Mouse (Mus musculus): ENCODE measurements around the gene Ifnab.
A peak's percentile ranks its signal among the peaks of the same experiment; 100 is the strongest.

The Ifnab gene

DNA sequence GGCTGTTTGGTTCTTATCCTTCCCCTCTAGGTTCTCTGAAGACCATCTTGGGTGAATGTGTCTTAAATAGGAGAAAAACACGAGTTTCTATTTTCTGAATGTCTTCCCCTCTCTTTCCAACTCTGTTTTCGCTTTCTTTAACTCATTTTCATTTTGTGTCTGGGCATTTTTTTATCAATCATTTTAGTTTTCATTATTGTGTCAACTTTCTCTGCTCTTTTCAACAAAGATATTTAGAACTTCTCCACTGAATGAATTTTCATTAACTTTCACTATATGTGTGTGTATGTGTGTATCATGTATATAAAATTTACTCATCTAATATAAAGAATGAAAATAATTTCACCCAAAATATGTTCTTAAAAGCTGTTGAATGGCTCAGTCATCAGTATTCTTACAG lies at the start of gene Ifnab:
Gene Ifnab, minus strand, starts transcription at position 101 of the 400 bp plus-strand sequence.
- DNase-seq (ENCODE audit: low spot score): no peak

- DNase-seq (ENCODE audit: low spot score): no peak
Measured at GRCm38 (mm10) chr4:88739036-88739435, 47.9 kb upstream of the Ifnab start.

- peak; percentile 59 for DNase-seq (ENCODE audit: low spot score)
Measured at GRCm38 (mm10) chr4:88738480-88738879, 47.3 kb upstream of the Ifnab start.

DNA sequence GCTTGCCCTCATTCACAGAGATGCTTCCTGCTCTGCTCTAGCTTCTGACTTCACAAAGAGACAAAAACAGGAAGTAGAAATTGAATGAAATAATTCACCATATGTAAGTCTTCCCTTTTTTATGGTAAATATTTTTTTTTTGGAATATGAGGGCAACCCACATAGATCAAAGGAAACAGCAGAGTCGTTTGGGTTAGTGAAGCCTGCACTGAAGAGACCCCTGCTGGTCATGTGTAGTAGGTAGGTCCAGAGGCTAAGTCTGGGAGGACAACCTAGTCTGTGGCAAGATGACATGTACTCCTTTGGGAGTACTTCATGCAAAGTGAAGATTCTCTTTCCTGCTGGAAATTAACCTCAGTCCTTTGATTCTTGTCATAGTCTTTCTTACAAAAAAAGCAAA lies 36.2 kb upstream of the Ifnab start:
- no peak for DNase-seq (ENCODE audit: low spot score)

DNA sequence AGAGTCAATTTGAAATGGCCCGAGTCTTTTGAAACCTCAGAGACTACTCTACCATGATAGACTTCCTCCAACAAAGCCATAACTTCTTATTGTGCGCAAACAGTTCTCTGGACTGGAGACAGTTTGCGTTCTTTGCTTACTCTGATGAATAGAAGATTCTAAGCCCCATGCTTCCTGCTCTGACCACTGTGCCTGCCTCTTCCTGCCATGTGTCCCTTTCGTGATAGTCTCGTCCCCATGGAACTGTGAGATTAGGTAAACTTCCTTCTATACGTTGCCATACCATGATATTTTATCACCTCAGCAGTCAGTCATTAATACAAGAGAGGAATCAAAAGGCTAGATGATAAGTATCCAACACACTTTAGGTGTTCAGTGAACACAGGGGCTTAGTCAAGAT lies 35.6 kb upstream of the Ifnab start:
- no peak for DNase-seq (ENCODE audit: low spot score)

DNA sequence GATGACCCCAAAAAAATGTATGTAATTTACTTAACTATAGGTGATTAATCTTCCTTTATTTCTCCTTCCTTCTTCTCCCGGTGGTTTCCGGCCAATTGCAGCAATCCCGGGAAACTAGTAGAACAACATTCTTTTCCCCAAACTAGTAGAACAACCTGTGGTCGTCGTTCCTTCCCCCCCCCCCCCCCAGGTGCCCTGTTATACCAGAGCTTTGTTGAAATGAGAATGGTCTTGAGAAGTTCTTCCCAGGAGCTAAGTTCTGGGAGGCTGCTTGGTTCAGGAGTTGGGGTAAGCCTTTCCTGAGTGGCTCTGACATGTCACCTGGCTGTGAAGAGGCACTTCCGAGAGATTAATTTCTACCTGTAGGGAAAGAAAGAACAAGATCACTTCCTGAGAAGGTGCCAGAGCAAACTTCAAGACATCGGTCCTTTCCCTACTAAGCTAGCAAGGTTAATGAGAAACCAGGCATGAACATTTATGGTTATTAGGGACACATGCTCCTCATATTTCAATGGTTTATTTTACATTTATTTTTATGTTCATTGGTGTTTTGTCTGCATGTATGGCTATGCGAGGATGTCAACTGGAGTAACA lies 32.4 kb upstream of the Ifnab start:
- DNase-seq (ENCODE audit: low spot score): no peak

GRCm38 (mm10) chr4:88721791-88722721 lies 30.9 kb upstream of the Ifnab start, which contains the start of the genes Gm26566 and Klhl9:
Gene Gm26566 (plus strand): TSS chr4:88721805.
Gene Klhl9 (minus strand): TSS chr4:88722465.
- DNase-seq (ENCODE audit: low spot score): peak; percentile 84

GRCm38 (mm10) chr4:88718715-88719114 lies 27.6 kb upstream of the Ifnab start:
- DNase-seq (ENCODE audit: low spot score): no peak

DNA sequence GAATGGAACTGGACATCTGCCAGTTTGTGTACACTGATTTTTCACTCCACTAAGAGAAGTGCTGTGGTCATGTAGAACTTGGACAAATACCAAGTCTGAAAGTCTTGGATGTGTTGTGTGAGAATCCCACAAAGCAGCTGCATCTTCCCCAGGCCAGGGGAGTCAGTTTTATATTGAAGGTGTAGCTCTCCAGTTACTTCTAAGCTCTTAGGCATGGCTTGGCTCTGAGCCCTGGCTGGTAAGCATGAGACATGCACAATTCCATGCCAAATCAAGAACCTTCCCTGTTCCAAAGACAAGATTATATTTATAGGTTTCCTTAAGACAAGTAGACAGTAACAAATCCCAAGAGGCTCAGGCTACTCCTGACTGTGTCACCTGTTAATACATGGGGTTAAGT lies 23.9 kb upstream of the Ifnab start:
- DNase-seq (ENCODE audit: low spot score): no peak

DNA sequence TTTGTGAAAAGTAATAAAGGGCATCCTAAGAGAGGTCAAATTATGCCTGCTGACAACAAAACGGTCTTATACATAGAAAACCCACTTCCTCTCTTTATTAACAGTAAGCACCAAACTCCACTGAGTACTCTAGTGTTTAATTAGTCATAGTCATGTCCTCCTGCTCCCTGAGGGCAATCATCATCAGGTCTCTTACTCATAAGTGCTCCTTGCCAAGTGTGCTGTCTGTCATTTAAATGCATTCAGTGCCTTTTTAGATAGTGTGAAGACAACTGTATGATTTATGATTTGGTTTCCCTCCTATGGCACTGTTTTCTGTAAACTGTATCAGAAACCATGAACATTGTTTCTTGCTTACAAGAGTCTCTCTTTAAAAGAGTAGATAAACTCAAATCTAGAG lies 23.1 kb upstream of the Ifnab start:
- DNase-seq (ENCODE audit: low spot score): no peak

GRCm38 (mm10) chr4:88707128-88707826 lies 16.1 kb upstream of the Ifnab start:
- DNase-seq (ENCODE audit: low spot score): no peak

GRCm38 (mm10) chr4:88705924-88706323 lies 14.8 kb upstream of the Ifnab start:
- DNase-seq (ENCODE audit: low spot score): no peak

GRCm38 (mm10) chr4:88699301-88699700 lies 8.1 kb upstream of the Ifnab start:
- no peak for DNase-seq (ENCODE audit: low spot score)

- DNase-seq (ENCODE audit: low spot score): no peak
Measured at GRCm38 (mm10) chr4:88698781-88699180, 7.6 kb upstream of the Ifnab start.

- DNase-seq (ENCODE audit: low spot score): no peak
Measured at GRCm38 (mm10) chr4:88697753-88698152, 6.6 kb upstream of the Ifnab start.

DNA sequence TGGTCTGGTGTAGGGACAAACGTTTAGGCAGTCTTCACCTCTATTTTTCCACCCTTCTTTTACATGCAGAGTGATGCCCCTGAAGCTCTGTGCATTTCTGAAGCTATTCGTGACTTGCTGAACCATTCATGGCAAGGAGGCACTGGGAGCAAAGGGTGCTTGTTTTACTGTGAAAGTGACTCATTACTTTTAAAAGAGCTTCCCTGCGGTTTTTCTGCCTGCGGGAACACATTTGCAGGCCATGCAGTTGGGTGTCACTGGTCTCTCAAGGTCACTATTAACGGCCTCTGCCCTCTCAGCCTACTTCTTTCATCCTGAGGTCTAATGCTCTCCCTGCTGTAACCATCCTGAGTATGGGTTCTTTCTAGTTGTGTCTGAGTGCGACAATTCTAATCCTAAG lies 5.9 kb upstream of the Ifnab start:
- DNase-seq (ENCODE audit: low spot score): no peak

DNA sequence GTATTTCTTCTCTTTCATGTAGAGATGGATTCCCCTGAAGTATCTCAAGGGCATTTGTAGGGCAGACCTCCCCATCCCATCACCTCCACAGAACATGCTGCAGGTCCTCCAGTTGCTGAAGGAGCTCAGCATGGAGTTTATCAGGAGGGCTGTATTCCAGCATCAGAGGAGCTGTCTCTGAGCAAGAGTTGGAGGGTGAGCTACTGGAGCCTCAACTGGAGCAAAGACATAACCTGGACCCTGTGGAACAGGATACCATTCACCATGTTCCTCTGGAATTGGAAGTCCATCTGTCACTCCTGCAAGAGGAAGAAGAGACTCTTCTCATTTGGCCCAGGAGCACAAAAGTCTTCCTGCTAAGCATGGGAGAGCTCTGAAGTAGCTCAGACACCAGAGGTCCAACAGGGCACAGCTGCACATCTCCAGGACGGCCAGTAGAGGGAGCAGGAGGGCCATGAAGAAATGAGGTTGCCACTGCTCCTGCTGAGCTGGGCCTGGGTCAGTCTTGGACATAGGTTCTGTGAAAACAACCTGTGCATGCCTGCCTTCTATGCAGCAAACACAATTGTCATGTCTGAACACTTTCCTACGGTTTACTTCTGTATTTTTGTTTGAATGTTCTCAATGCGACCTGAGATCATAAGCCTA lies 5.2 kb upstream of the Ifnab start:
- DNase-seq (ENCODE audit: low spot score): peak; percentile 44

GRCm38 (mm10) chr4:88693392-88693791 lies 2.2 kb upstream of the Ifnab start:
- no peak for DNase-seq (ENCODE audit: low spot score)

GRCm38 (mm10) chr4:88692537-88692936 lies 1.4 kb upstream of the Ifnab start:
- DNase-seq (ENCODE audit: low spot score): no peak

DNA sequence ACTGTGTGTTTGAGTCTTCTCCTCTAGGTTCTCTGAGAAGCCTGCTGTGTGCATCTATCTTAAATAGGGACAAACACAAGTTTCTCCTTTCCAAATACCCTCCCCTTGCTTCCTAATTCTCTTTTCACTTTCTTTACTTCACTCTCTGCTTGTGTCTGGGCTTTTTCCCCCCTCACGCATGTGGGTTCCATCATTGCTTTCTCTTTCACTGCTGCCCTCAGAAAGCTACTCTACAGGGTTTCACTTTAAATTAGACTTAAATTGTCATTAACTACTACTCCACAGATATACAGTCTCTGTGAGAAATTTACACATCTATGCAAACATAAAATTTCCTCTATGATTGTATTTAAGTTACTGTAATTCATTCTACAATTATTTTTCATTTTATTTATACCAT lies 7.3 kb downstream of the Ifnab start, which contains the start of gene Ifna2:
Gene Ifna2, minus strand, starts transcription at position 101 of the 400 bp plus-strand sequence.
- DNase-seq (ENCODE audit: low spot score): no peak

DNA sequence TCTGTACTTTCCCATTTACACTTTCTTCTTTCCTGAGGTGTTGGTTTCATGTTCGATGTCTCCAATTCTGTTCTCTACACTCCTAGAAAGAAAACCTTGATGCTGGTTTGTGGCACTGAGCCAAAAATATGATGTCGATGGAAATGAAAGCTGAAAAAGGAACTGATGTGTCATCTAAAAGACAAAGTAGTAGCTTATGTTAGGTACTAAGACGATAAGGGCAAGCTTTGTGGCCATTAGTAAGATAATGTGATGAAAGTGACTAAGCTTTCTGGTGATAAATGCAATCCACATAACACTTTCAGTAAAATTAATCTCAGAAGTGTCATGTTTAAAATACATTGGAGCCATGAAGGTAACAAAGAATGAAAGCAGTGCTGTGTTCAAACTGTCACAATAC lies 9.8 kb downstream of the Ifnab start:
- no peak for DNase-seq (ENCODE audit: low spot score)

DNA sequence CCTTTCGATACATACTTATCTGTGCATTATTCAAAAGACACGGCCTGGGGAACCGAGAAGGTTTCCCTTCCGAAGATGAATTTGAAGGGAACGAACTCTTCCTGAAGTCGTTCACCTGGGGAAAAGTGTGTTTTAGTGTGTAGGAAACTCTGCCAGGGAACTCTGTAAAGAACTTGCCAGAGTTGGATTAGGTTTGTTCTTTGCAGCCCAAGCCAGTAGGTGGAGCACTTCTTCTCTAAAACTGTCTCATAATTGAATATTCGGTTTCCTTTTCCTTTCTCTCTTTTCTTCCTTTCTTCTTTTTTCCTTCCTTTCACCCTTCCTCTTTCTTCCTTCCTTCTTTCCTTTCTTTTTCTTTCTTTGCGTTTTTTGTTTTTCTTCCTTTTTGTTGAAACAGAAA lies 10.8 kb downstream of the Ifnab start:
- DNase-seq (ENCODE audit: low spot score): peak; percentile 12

Data from c-Kit-positive CD71-positive TER-119-positive erythroid progenitor cells, embryonic 14.5 days (primary cell).